Mouse (Mus musculus) bone marrow, adult 2 months (tissue): ENCODE data around the gene Mrvi1.

Experiments used
- CTCF ChIP-seq: fragments of 200-500 bp; IDR thresholded peaks from 2 replicates; pipeline ENCODE4 v1.5.1; 2011; ENCODE audit warnings: low read length, control low read depth; ENCODE audit not compliant: control insufficient read depth, insufficient read depth
- POLR2A ChIP-seq: fragments of 200-500 bp; IDR thresholded peaks from 2 replicates; pipeline ENCODE4 v1.6.1; 2011; ENCODE audit warnings: low read depth, mild to moderate bottlenecking, control low read depth, low read length, borderline replicate concordance; ENCODE audit not compliant: control insufficient read depth

DNA sequence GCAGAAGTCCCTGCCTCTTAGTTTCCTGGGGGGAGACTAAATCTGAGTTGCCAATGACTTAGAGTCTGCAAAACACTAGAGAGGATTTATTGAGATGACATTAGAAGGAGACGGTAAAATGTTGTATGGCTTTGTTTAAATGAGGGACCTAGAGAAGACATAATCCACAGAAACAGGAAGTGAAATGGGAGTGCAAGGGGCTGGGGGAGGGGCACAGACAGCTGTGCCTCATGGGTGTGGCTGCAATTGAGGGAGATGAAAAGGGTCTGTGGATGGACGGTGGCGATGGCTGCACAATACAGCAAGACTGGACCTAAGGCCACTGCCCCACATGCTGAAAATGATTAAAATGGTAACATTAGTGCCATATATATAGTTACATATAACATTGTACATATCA, 62.5 kb downstream of the Mrvi1 start:
- TF ChIP-seq POLR2A (no peak), CTCF (no peak)
